Mouse (Mus musculus): ENCODE measurements around the gene Cdk1.

GRCm38 (mm10) chr10:69306205-69306604 is 46.5 kb downstream of the Cdk1 start:
- TF ChIP-seq FLI1 (IDR thresholded peaks at IDR 0.05; ENCODE audit: low read length) (no peak), GATA1 (IDR thresholded peaks at IDR 0.05; ENCODE audit: borderline replicate concordance, low read length) (no peak)

Data from megakaryocyte, embryonic 14.5 days (primary cell).